Mouse (Mus musculus): ENCODE measurements around the gene Cd83. TPM values are rescaled to one million over a fixed set of nuclear protein-coding genes. Genes with fewer than 3 reads are reported as not detected.

The Cd83 gene
- polyA plus RNA-seq, 1 experiment from 2014 or later, result 14.3 TPM

DNA sequence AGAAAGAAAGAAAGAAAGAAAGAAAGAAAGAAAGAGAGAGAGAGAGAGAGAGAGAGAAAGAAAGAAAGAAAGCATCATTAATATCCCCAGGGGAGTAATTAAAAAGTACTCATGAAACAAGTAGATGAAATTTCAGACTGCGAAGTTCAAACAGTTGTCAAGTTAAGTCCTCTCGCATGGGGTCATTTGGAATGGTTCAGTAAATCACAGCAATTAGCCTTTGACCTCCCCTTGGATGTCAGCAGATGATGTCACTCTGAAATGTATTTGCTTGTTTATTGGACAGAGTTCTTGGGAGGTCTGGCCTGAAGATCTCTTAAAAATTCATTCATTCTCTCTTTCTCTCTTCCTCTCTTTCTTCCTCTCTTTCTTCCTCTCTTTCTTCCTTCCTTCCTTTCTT, 2.7 kb downstream of the Cd83 start:
- Histone ChIP-seq H3K9ac (no peak overlapping the region), H3K4me3 (ENCODE audit: low read depth, low read length) (no peak overlapping the region), H3K4me2 (no peak overlapping the region), H3K36me3 (ENCODE audit: insufficient read depth) (no peaks in the 10 kb centered on the region), H3K9me3 (ENCODE audit: low read depth, low read length) (no peaks in the 10 kb centered on the region), H3K27me3 (ENCODE audit: insufficient read depth, low read length) (no peaks in the 10 kb centered on the region), H3K27ac (ENCODE audit: low read depth) (no peak overlapping the region), H3K4me1 (ENCODE audit: insufficient read depth) (peaks cover 19% of the 10 kb centered on the region)
- ATAC-seq (ENCODE audit: insufficient read depth), result no peak
- 41% methylated on average over 2 of the region's 2 CpGs for WGBS
- peak; percentile 81 for DNase-seq
- TF ChIP-seq CTCF (IDR thresholded peaks at IDR 0.05; ENCODE audit: low read depth), result no peak

DNA sequence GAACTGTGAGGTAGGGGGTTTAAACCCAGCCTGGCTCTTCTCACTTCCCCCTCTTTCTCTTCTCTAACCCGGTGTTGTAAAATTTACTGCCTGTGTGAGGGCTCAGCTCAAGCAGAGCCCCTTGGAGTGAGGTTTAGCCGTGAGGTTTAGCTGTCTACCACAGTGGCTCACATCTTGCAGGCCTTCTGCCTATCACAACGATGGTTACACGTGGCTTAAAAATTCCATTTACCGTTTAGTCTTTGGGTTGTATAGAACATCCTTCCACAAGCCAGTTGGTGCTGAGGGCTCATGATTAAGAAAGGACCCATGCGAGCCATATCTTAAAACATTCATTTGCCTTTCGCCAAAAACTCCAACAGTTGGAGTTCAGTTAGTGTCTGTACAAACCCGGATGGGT, 3.5 kb downstream of the Cd83 start:
- H3K27me3 ChIP-seq (ENCODE audit: insufficient read depth, low read length), result no peaks in the 10 kb centered on the region
- DNase-seq, result no peak
- H3K9ac ChIP-seq, result no peak overlapping the region
- no peak overlapping the region for H3K27ac ChIP-seq (ENCODE audit: low read depth)
- ATAC-seq (ENCODE audit: insufficient read depth), result no peak
- 70% methylated on average over 8 of the region's 8 CpGs for WGBS
- no peak overlapping the region for H3K4me2 ChIP-seq
- no peak overlapping the region for H3K4me3 ChIP-seq (ENCODE audit: low read depth, low read length)
- no peaks in the 10 kb centered on the region for H3K9me3 ChIP-seq (ENCODE audit: low read depth, low read length)
- peaks cover 19% of the 10 kb centered on the region for H3K4me1 ChIP-seq (ENCODE audit: insufficient read depth)
- H3K36me3 ChIP-seq (ENCODE audit: insufficient read depth), result no peaks in the 10 kb centered on the region
- no peak for TF ChIP-seq CTCF (IDR thresholded peaks at IDR 0.05; ENCODE audit: low read depth)

DNA sequence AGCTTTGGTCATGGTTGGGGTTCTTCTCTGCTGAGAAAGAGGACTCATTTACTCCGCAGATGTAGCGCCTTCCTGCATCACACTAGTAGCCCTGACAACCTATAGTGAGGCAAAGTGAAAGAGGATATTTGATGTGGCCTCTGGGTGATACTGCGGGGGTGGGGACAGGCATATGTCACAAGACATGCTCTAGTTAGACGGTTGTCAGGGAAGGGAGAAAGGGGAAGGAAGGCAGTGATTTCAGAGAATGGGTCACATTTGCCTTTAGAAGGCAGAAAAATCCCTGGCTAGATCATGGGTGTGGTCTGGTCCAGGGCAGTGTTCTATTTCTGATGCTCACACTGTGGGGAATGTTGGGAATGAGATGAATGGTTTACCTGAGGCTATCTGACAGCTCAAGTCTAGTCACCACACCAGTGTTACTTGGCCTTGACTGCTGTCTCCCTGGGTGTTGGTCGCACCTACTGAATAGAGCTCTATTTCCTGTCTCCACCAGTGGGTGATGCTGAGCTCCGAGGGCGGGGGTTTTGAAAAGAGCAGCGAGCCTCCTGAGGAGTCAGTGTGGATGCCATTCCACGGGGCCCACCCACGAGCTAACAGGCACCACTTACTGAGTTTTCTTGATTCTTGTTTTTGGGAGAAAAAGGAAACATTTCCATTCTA, 4.5 kb downstream of the Cd83 start:
- 66% methylated on average over 10 of the region's 10 CpGs for WGBS
- H3K27ac ChIP-seq (ENCODE audit: low read depth), result no peak overlapping the region
- H3K9ac ChIP-seq, result no peak overlapping the region
- ATAC-seq (ENCODE audit: insufficient read depth) (no peak), DNase-seq (no peak)
- H3K4me2 ChIP-seq, result no peak overlapping the region
- H3K27me3 ChIP-seq (ENCODE audit: insufficient read depth, low read length), result no peaks in the 10 kb centered on the region
- H3K4me3 ChIP-seq (ENCODE audit: low read depth, low read length), result no peak overlapping the region
- no peaks in the 10 kb centered on the region for H3K9me3 ChIP-seq (ENCODE audit: low read depth, low read length)
- H3K4me1 ChIP-seq (ENCODE audit: insufficient read depth), result peaks cover 19% of the 10 kb centered on the region
- no peaks in the 10 kb centered on the region for H3K36me3 ChIP-seq (ENCODE audit: insufficient read depth)
- no peak for TF ChIP-seq CTCF (IDR thresholded peaks at IDR 0.05; ENCODE audit: low read depth)

DNA sequence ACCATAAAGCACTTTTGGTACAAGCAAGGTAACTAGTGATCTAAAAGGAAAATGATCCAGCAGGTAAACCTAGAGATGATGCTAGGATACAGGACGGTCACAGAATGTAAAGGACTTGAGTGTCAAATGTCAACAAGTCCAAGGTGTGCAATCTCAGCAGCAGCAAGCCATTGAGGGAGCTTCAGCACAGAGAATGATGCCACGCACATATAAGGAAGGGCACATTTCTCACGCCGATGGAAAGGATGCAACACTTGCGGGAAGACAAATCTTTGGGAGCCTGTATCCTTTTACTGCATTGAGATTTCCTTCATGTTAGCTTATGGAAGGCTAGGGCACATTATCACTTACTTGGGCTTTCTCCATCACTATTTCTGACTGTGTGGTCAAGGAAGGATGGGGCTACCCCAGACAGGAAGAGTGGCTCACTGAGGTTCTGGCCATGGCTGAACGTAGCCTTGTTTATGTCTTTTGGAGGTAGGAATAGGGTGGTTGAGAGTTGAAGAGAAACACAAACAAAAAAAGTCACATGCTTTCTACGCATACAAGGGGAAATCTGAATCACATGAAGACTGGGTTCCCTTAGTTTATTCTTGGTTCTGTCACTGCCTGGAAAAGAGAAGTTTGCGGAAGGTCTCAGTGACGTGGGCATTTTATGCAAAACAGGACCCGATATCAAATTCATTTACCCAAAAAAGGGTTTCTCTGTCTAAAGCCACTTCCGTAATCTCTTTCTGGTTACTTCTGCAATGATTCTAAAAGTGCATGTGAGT, 5.8 kb downstream of the Cd83 start:
- no peaks in the 10 kb centered on the region for H3K27me3 ChIP-seq (ENCODE audit: insufficient read depth, low read length)
- TF ChIP-seq CTCF (IDR thresholded peaks at IDR 0.05; ENCODE audit: low read depth), result no peak
- no peaks in the 10 kb centered on the region for H3K9me3 ChIP-seq (ENCODE audit: low read depth, low read length)
- no peak overlapping the region for H3K27ac ChIP-seq (ENCODE audit: low read depth)
- 88% methylated on average over 11 of the region's 11 CpGs for WGBS
- DNase-seq (no peak), ATAC-seq (ENCODE audit: insufficient read depth) (no peak)
- H3K4me1 ChIP-seq (ENCODE audit: insufficient read depth), result peaks cover 19% of the 10 kb centered on the region
- no peak overlapping the region for H3K9ac ChIP-seq
- H3K4me3 ChIP-seq (ENCODE audit: low read depth, low read length), result no peak overlapping the region
- no peaks in the 10 kb centered on the region for H3K36me3 ChIP-seq (ENCODE audit: insufficient read depth)
- no peak overlapping the region for H3K4me2 ChIP-seq

DNA sequence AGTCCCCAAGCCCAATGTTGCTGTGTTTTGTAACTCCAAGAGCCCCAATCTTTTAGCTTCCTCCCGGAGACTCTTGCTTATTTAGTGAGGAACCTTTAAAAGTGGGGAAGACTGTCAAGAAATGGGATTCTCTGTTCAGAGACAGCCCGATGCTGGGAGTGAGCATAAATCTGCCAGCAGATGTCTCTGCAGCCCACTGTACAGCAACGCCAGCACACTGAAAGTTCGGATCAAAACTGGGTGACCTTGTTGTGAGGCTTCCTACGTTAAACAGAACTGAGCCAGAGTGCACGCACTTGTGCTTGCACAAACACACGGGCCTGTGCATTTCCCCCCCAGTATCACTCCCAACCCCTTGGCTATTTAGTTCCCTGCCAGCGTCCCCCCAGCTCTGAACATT, 10.8 kb downstream of the Cd83 start:
- Histone ChIP-seq H3K9me3 (ENCODE audit: low read depth, low read length) (no peaks in the 10 kb centered on the region), H3K27me3 (ENCODE audit: insufficient read depth, low read length) (no peaks in the 10 kb centered on the region), H3K4me3 (ENCODE audit: low read depth, low read length) (no peak overlapping the region), H3K27ac (ENCODE audit: low read depth) (no peak overlapping the region), H3K4me2 (no peak overlapping the region), H3K4me1 (ENCODE audit: insufficient read depth) (no peaks in the 10 kb centered on the region), H3K9ac (no peak overlapping the region), H3K36me3 (ENCODE audit: insufficient read depth) (no peaks in the 10 kb centered on the region)
- 29% methylated on average over 8 of the region's 8 CpGs for WGBS
- ATAC-seq (ENCODE audit: insufficient read depth) (no peak), DNase-seq (peak; percentile 84)
- TF ChIP-seq CTCF (IDR thresholded peaks at IDR 0.05; ENCODE audit: low read depth), result peak; percentile 73

DNA sequence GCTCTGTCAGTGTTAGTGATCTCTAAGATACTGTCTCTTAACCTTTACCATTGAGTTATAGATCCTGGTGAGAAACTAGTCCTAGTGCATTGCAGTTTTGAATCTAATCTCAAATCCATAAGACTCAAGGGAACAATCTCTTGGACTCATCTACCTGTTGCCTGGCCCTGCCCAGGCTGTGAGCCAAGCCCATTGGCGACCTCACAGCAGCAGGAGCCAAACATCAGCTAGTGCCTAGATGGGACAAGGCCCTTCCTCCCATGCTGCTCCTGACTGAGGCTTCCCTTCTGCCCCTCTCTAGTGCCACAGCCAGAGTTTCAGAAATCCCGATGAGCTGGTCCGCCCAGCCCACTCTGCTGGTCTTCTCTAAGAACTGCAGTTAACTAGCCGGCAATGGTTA, 14.1 kb downstream of the Cd83 start:
- H3K27ac ChIP-seq (ENCODE audit: low read depth), result no peak overlapping the region
- no peak overlapping the region for H3K4me2 ChIP-seq
- DNase-seq, result no peak
- H3K4me1 ChIP-seq (ENCODE audit: insufficient read depth), result no peaks in the 10 kb centered on the region
- H3K4me3 ChIP-seq (ENCODE audit: low read depth, low read length), result no peak overlapping the region
- 77% methylated on average over 4 of the region's 4 CpGs for WGBS
- ATAC-seq (ENCODE audit: insufficient read depth), result no peak
- no peaks in the 10 kb centered on the region for H3K9me3 ChIP-seq (ENCODE audit: low read depth, low read length)
- H3K36me3 ChIP-seq (ENCODE audit: insufficient read depth), result no peaks in the 10 kb centered on the region; the same call in 1 of the 2 replicates
- H3K9ac ChIP-seq, result no peak overlapping the region
- no peaks in the 10 kb centered on the region for H3K27me3 ChIP-seq (ENCODE audit: insufficient read depth, low read length)
- TF ChIP-seq CTCF (IDR thresholded peaks at IDR 0.05; ENCODE audit: low read depth), result no peak

DNA sequence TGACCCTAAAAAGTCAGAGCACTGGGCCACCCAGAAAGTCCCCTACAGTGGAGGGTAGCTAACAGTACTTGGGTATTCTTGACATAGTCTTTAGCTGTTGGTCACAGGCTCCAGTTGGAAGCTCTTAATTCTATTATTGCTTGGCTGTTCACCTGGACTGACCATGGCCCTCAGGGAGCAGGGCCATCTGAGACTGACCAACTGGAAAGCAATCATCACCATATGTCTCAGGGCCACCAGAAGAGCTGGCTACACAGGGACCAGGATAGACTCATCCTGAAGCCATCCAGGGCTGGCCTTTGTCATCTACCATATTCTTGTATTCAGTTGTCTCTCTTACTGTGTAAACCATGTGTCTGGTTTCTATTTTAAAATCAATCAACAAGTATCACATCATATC, 15.6 kb downstream of the Cd83 start:
- Histone ChIP-seq H3K36me3 (ENCODE audit: insufficient read depth) (no peaks in the 10 kb centered on the region; the same call in 1 of the 2 replicates), H3K4me1 (ENCODE audit: insufficient read depth) (no peaks in the 10 kb centered on the region), H3K4me2 (no peak overlapping the region), H3K9ac (no peak overlapping the region), H3K27me3 (ENCODE audit: insufficient read depth, low read length) (no peaks in the 10 kb centered on the region), H3K27ac (ENCODE audit: low read depth) (no peak overlapping the region), H3K9me3 (ENCODE audit: low read depth, low read length) (no peaks in the 10 kb centered on the region), H3K4me3 (ENCODE audit: low read depth, low read length) (no peak overlapping the region)
- DNase-seq (no peak), ATAC-seq (ENCODE audit: insufficient read depth) (no peak)
- TF ChIP-seq CTCF (IDR thresholded peaks at IDR 0.05; ENCODE audit: low read depth), result no peak

Measured in lung, embryonic 14.5 days (tissue).